Mouse (Mus musculus) stomach, embryonic 15.5 days (tissue): ENCODE measurements around the gene Inpp5b. TPM values are rescaled to one million over a fixed set of nuclear protein-coding genes. Genes with fewer than 3 reads are reported as not detected.

Source experiments
- ATAC-seq: fragments of 200-750 bp; cut with Nextera tagmentation; 2 replicates; pipeline ENCODE4 v1.8.0; 2017; ENCODE audit warnings: low read depth, moderate number of reproducible peaks, moderate TSS enrichment; ENCODE audit not compliant: insufficient read depth, low FRiP score
- H3K27ac ChIP-seq: fragments of 300-500 bp; sonication (generic); 2 replicates; pipeline ENCODE4 v1.5.1; 2015; ENCODE audit warnings: mild to moderate bottlenecking, inconsistent platforms
- H3K27me3 ChIP-seq: fragments of 300-500 bp; sonication (generic); replicated peaks from 2 replicates; pipeline ENCODE4 v1.6.1; 2015; ENCODE audit warnings: inconsistent platforms
- H3K36me3 ChIP-seq: fragments of 300-500 bp; sonication (generic); 2 replicates; pipeline ENCODE4 v1.6.1; 2015; ENCODE audit warnings: inconsistent platforms
- H3K4me1 ChIP-seq: fragments of 300-500 bp; sonication (generic); 2 replicates; pipeline ENCODE4 v1.6.1; 2015; ENCODE audit warnings: inconsistent platforms
- H3K4me2 ChIP-seq: fragments of 300-500 bp; sonication (generic); 2 replicates; pipeline ENCODE4 v1.6.1; 2015; ENCODE audit warnings: mild to moderate bottlenecking, inconsistent platforms
- H3K4me3 ChIP-seq: fragments of 300-500 bp; sonication (generic); replicated peaks from 2 replicates; pipeline ENCODE4 v1.5.1; 2015; ENCODE audit warnings: inconsistent platforms
- H3K9ac ChIP-seq: fragments of 300-500 bp; sonication (generic); 2 replicates; pipeline ENCODE4 v1.6.1; 2015; ENCODE audit warnings: inconsistent platforms
- H3K9me3 ChIP-seq: fragments of 300-500 bp; sonication (generic); 2 replicates; pipeline ENCODE4 v1.6.1; 2016; ENCODE audit warnings: inconsistent platforms
- WGBS: fragments of 180-500 bp; shearing (Covaris S2); methylation state at CpG from one replicate; pipeline ENCODE4 v1.1.7; 2015; 5-methylcytosine and 5-hydroxymethylcytosine counted together
- polyA plus RNA-seq: library from polyadenylated mRNA; unstranded; fragments of >200 nt; fragmentation: Nextera tagmentation; extraction: Ambion mirVana; gene quantifications from 2 replicates; pipeline ENCODE4 v1.2.1, GENCODE M21; 2015

Gene Inpp5b
- polyA plus RNA-seq, 1 experiment from 2014 or later, result 31.6 TPM

DNA sequence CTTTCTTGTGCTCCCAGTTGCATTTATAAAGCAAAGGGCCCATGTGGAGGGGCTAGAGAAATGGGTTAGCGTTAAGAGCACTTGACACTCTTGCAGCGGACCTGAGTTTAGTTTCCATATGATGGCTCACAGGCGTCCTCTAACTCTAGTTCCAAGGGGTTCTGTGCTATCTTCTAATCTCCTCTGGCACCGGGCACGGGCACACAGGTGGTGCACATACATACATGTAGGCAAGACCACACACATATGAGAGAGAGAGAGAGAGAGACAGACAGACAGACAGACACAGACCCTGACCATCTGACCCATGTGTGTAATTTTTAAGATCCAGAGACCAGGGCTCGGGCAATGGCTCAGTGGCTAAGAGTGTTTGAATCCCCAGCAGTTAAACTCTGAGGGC lies 32.3 kb downstream of the Inpp5b start:
- Histone ChIP-seq H3K4me3 (no peak overlapping the region), H3K27me3 (no peaks in the 10 kb centered on the region), H3K4me2 (no peak overlapping the region), H3K27ac (no peak overlapping the region), H3K9ac (no peak overlapping the region), H3K9me3 (no peaks in the 10 kb centered on the region), H3K4me1 (peaks cover 4% of the 10 kb centered on the region; the same call in 1 of the 2 replicates), H3K36me3 (peaks cover 7% of the 10 kb centered on the region; the same call in 1 of the 2 replicates)
- 78% methylated on average over 6 of the region's 6 CpGs for WGBS
- ATAC-seq, result no peak

DNA sequence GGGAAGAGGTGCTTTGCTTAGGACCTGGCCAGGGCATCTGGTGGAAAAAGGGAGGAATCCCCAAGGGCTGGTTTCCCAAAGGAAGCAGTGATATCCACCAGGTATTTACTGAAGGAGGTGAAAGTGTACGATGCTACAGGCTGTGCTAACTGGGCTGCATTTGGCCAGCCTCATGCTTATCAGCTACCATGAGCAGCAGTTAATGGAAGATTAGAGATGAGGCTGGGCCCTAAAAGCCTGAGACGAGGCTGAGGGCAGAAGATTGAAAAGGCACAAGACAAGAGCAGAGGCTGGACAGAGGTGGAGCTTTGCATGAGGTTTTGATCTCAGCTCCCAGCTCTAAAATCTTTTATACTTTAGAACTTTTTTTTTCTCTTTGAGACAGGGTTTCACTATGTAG lies 32.8 kb downstream of the Inpp5b start:
- 53% methylated on average over 2 of the region's 2 CpGs for WGBS
- H3K27me3 ChIP-seq, result no peaks in the 10 kb centered on the region
- H3K4me2 ChIP-seq, result no peak overlapping the region
- peak; percentile 77; the same call in 1 of the 2 replicates for ATAC-seq
- H3K36me3 ChIP-seq, result peaks cover 8% of the 10 kb centered on the region; the same call in 1 of the 2 replicates
- H3K9me3 ChIP-seq, result no peaks in the 10 kb centered on the region
- no peak overlapping the region for H3K27ac ChIP-seq
- H3K4me1 ChIP-seq, result peaks cover 4% of the 10 kb centered on the region; the same call in 1 of the 2 replicates
- no peak overlapping the region for H3K9ac ChIP-seq
- no peak overlapping the region for H3K4me3 ChIP-seq

DNA sequence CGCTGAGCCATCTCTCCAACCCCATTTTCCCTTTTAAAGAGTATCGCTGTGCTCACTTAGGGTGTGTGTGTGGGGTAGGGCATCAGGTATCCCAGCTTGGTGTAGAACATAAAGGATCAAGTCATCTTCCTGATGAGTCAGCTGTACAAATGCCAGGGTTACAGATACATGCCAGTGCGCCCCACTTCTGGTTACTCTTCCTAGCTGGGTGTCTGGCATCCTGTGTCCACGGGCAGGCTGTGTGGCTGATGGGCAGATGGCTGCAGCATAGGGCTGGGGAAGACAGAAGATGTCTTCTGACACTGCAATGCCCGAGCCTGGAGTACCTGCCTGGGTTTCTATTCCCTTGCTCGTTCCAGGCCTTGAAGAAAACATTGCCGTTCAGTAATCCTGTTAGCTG lies 39.7 kb downstream of the Inpp5b start:
- no peak overlapping the region for H3K4me2 ChIP-seq
- H3K27ac ChIP-seq, result no peak overlapping the region
- no peaks in the 10 kb centered on the region for H3K9me3 ChIP-seq
- 91% methylated on average over 7 of the region's 7 CpGs for WGBS
- peaks cover 42% of the 10 kb centered on the region for H3K36me3 ChIP-seq
- no peaks in the 10 kb centered on the region for H3K4me1 ChIP-seq
- no peaks in the 10 kb centered on the region for H3K27me3 ChIP-seq
- H3K9ac ChIP-seq, result no peak overlapping the region
- ATAC-seq, result no peak
- no peak overlapping the region for H3K4me3 ChIP-seq

DNA sequence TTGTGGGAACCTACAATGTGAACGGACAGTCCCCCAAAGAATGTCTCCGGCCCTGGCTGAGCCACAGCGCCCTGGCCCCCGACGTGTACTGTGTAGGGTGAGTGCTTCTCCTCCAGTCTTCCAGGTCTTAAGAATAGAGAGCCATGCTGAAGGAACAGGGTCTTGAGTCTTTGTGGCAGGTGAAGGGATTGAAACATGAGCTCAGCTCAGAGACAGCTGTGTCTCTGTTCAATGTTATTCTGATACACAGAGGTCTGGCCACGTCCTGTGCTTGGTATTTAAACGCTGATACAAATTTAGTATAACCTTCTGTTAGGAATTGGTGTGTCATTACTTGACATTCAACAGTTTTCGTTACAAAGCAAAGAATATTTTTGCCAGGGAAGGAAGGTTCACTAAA lies 40.7 kb downstream of the Inpp5b start:
- Histone ChIP-seq H3K4me1 (no peaks in the 10 kb centered on the region), H3K27ac (no peak overlapping the region), H3K4me2 (no peak overlapping the region), H3K36me3 (peaks cover 50% of the 10 kb centered on the region), H3K9me3 (no peaks in the 10 kb centered on the region), H3K9ac (no peak overlapping the region), H3K27me3 (no peaks in the 10 kb centered on the region), H3K4me3 (no peak overlapping the region)
- no peak for ATAC-seq
- 90% methylated on average over 8 of the region's 8 CpGs for WGBS

DNA sequence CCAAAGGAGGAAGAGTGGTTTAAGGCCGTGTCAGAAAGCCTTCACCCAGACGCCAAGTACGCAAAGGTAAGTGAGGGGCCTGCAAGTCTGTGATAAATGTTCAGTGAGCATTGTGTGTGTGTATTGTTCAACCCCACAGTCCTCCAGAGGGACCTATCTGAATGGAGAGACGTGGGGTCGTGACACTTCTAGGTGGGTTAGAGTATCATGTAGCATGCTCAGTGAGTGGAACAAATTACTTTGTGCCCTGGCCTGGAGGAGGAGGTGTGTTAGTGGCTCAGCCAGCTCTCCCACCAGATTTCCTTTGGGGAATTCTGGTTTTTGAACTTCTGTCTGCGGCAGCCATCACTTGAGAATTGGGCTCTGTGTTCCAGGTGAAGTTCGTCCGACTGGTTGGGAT lies 42.3 kb downstream of the Inpp5b start:
- Histone ChIP-seq H3K9ac (no peak overlapping the region), H3K4me3 (no peak overlapping the region), H3K4me1 (no peaks in the 10 kb centered on the region), H3K27me3 (no peaks in the 10 kb centered on the region), H3K9me3 (no peaks in the 10 kb centered on the region), H3K36me3 (peaks cover 56% of the 10 kb centered on the region), H3K4me2 (no peak overlapping the region), H3K27ac (no peak overlapping the region)
- WGBS, result 89% methylated on average over 8 of the region's 8 CpGs
- no peak for ATAC-seq

DNA sequence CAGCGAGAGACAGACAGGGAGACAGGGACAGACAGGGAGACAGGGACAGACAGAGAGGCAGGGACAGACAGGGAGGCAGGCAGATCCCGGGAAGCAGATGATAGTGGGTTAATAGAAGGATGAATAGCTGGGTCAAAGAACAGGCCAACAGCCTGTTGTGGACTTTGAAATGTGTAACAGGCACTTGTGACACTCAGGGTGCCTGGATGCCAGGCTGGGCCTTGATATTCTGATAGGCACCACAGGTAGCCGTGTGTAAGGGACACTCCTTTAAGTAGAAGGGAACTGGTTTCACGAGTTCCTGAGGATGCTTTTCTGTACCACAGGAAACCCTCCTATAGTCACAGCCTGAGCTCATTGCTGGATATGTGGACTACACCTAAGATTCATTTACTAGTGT lies 48.4 kb downstream of the Inpp5b start:
- no peak for ATAC-seq
- WGBS, result 66% methylated on average over 4 of the region's 4 CpGs
- H3K4me2 ChIP-seq, result no peak overlapping the region
- no peaks in the 10 kb centered on the region for H3K9me3 ChIP-seq
- no peak overlapping the region for H3K4me3 ChIP-seq
- no peaks in the 10 kb centered on the region for H3K4me1 ChIP-seq
- no peak overlapping the region for H3K9ac ChIP-seq
- no peaks in the 10 kb centered on the region for H3K27me3 ChIP-seq
- no peak overlapping the region for H3K27ac ChIP-seq
- peaks cover 66% of the 10 kb centered on the region for H3K36me3 ChIP-seq

DNA sequence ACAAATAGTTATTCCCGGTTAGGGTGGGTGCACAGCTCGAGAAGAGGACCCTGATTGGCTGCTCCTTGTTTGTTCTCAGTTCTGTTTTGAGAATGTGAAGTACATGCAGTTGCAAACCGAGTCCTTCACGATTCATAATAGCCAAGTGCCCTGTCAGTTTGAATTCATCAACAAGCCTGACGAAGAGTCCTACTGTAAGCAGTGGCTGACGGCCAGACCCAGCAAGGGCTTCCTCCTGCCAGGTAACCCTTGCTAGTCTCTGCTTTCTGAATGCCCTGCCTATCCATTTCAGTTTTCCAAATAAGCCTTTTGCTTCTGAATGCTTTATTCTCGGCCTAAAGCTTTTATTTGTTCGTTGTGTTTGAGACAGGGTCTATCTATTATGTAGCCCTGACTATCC lies 50.5 kb downstream of the Inpp5b start:
- Histone ChIP-seq H3K4me2 (no peak overlapping the region), H3K4me1 (no peaks in the 10 kb centered on the region), H3K27me3 (no peaks in the 10 kb centered on the region), H3K9me3 (no peaks in the 10 kb centered on the region), H3K4me3 (no peak overlapping the region), H3K9ac (no peak overlapping the region), H3K36me3 (peaks cover 55% of the 10 kb centered on the region), H3K27ac (no peak overlapping the region)
- ATAC-seq, result no peak
- 86% methylated on average over 8 of the region's 8 CpGs for WGBS

DNA sequence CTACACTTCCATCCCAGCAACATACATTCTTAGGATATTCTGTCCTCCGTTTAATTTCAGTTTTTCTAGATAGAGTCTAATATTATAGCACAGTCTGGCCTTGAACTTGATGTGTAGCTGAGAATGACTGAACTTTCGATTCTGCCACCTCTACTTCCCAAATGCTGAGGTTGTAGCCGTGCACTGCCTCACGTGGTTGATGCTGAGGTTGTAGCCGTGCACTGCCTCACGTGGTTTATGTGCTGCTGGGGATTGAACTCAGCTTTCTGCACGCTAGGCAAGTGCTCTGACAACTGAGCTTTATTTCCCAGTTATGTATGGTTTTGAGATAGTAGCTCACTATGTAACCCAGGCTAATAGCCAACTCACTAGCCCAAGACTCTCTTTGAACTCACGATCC lies 54.5 kb downstream of the Inpp5b start:
- Histone ChIP-seq H3K36me3 (peaks cover 48% of the 10 kb centered on the region), H3K27ac (no peak overlapping the region), H3K4me3 (no peak overlapping the region), H3K4me1 (0 out of 2 replicates have a peak, but pooled peaks cover under 1% of the 10 kb centered on the region), H3K9ac (no peak overlapping the region), H3K4me2 (no peak overlapping the region), H3K9me3 (no peaks in the 10 kb centered on the region), H3K27me3 (no peaks in the 10 kb centered on the region)
- ATAC-seq, result no peak
- WGBS, result 89% methylated on average over 8 of the region's 8 CpGs

DNA sequence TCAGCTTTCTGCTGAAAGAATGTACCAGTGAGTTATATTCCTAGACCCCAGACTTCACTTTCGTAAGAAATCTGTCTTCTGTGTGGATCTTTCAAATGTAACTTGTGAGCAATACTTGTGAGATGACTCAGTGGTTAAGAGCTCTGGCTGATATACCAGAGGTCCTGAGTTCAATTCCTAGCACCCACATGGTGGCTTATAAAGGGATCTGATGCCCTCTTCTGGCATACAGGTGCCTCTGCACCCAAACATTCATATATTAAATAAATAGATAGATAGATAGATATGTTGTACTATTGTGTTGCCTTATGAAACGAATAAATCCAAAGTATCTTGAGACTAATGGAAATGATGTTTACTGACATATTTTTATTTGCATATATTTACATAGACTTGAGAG lies 55.3 kb downstream of the Inpp5b start:
- Histone ChIP-seq H3K27me3 (no peaks in the 10 kb centered on the region), H3K9ac (no peak overlapping the region), H3K9me3 (no peaks in the 10 kb centered on the region), H3K36me3 (peaks cover 48% of the 10 kb centered on the region), H3K4me1 (0 out of 2 replicates have a peak, but pooled peaks cover 7% of the 10 kb centered on the region), H3K4me3 (no peak overlapping the region), H3K27ac (no peak overlapping the region), H3K4me2 (no peak overlapping the region)
- no peak for ATAC-seq
- WGBS, result 94% methylated on average over 2 of the region's 2 CpGs

DNA sequence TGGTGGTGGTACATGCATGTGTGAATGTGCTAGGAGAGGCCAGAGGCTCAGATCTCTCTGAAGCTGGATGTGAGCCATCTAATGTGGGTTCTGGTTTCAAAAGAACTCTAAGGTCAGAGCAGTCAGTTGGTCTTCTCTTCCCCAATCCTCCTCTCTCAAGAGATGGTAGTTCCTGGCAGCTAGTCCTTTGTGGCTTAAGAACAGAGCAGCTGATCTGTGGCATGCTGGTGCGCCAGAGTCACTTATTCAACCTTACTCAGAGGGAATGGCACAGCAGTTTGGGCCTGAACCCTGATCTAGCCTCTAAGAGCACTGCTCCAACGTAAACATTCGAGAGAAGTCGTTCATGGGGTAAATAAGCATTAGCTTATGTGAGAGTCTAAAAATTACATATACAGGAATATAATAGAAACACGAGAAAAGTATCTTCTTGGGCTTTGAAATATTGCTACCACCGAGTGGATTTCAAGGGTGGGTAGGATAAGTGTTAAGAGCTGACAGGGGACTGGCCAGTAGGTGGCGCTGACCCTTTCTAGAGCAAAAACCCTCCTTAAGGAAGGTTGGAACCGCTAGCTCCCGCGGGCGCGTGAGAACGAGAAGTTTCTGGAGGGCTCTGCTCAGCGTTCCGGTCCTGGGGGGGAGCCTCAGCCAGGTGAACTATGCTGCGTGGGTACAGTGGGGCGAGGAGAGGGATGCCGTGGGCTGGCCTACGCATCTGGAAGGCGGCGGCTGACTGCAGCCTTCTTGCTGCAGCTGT lies 60.1 kb downstream of the Inpp5b start, which contains the start of gene Mtf1:
Gene Mtf1 (plus strand): TSS at position 553 of the 757 bp plus-strand sequence.
- Histone ChIP-seq H3K27me3 (no peaks in the 10 kb centered on the region), H3K4me2 (peak within 1 kb of the TSS; percentile 84), H3K4me3 (peak within 1 kb of the TSS; percentile 96), H3K9me3 (no peaks in the 10 kb centered on the region), H3K36me3 (peaks cover 38% of the 10 kb centered on the region; the same call in 1 of the 2 replicates), H3K4me1 (peaks cover 15% of the 10 kb centered on the region), H3K27ac (peak within 1 kb of the TSS; percentile 99), H3K9ac (peak within 1 kb of the TSS; percentile 89)
- WGBS, result 3% methylated on average over 21 of the region's 21 CpGs
- ATAC-seq, result peak; percentile 70

DNA sequence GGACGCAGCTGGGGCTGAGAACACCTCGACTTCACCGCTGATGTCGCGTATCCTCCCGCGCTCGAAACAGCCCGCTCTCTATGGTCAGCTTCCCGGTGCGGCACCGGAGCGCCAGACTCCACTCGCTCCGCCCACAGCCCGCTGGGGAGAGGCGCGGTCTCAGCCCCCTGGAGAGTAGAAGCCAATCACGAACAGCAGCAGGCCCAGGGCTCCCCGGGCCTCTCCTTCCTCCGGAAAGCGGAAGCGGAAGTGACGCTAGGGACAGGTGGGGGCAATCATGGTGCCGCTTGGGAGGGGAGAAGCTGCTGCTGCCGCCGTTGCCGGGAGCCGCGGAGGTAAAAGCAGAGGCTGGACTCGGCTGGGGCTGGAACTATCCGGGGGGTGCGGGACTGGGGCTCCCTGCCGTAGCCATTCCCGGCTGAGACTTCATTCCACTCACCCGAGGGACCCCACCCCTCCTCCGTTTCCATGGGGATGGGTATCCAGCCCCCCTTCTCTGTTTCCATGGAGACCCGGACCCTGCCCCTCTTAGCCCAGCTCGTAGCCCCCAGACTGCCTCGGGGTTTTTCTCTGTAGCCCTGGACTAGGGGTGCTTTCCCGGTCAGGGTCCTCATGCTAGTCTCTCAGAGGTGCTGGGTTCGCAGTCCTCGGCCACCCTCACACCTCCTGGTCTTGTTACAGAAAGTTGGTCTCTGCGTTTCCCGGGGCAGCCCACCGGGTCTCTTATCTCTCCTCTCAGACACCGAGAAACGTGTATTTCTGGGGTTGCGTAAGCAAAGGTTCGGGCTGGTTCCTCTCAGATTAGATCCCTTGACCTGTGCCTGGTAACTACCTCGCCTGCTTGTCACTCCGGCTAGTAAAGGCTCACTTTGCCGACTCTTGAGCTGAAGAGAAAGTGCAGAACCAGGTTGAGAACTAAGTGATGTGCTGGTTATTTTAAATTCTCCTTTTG lies 60.9 kb downstream of the Inpp5b start:
- H3K4me2 ChIP-seq, result peak overlapping the region; percentile 84
- 1% methylated on average over 53 of the region's 53 CpGs for WGBS
- peaks cover 38% of the 10 kb centered on the region; the same call in 1 of the 2 replicates for H3K36me3 ChIP-seq
- H3K4me1 ChIP-seq, result peaks cover 15% of the 10 kb centered on the region
- H3K27ac ChIP-seq, result peak overlapping the region; percentile 99
- H3K4me3 ChIP-seq, result peak overlapping the region; percentile 96
- peak; percentile 100 for ATAC-seq
- H3K9me3 ChIP-seq, result no peaks in the 10 kb centered on the region
- peak overlapping the region; percentile 89 for H3K9ac ChIP-seq
- no peaks in the 10 kb centered on the region for H3K27me3 ChIP-seq

DNA sequence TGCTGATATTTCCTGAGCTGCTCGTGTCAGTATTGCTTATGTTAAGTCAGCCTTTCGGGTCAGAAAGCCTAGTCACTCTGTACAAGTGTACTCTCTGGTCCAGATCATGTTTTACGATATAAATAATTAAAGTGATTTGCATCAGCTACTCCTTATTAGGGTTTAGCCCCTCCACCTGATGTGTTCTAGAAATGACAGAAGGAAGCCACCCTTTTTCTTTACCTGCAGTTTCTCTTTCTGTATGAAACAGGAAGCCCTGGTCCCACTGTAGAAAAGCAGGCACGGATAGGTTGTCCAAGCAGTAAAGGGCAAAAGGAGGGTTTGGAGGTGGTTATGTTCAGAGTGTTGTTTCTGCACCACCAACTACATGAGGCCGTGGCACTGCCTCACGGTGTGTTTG lies 61.8 kb downstream of the Inpp5b start:
- no peaks in the 10 kb centered on the region for H3K27me3 ChIP-seq
- peaks cover 15% of the 10 kb centered on the region for H3K4me1 ChIP-seq
- H3K4me2 ChIP-seq, result peak overlapping the region; percentile 84
- peaks cover 38% of the 10 kb centered on the region; the same call in 1 of the 2 replicates for H3K36me3 ChIP-seq
- no peak overlapping the region for H3K9ac ChIP-seq
- H3K4me3 ChIP-seq, result peak overlapping the region; percentile 96
- no peak overlapping the region for H3K27ac ChIP-seq
- no peak for ATAC-seq
- H3K9me3 ChIP-seq, result no peaks in the 10 kb centered on the region
- WGBS, result 73% methylated on average over 6 of the region's 6 CpGs
